Mouse (Mus musculus): Measurements from ENCODE around the gene Chn1.

DNA sequence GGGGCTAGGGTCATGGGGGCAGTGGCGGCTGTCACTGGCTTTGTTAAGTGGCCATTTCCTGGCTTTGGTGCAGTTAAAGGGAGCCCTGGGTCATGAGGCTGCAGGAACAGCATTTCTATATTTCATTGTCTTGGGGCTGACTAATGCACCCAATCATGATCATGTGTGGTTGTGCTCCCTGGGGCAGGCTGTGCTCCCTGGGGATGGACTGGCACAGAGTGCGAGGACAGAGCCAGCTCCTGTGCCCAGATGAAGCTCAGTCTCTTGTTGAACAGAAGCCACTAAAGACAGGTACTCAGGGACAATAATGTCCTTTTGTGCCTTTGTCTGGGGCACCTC, 182.1 kb downstream of the Chn1 start:
- TF ChIP-seq CTCF (IDR thresholded peaks at IDR 0.05; ENCODE audit: extremely low read depth, insufficient read length, insufficient replicate concordance, low read depth, low read length) = no peak
- TF ChIP-seq POLR2A (IDR thresholded peaks at IDR 0.05; ENCODE audit: low read depth, low read length) = no peak
